Mouse (Mus musculus): ENCODE measurements around the gene Zfp628. TPM values are rescaled to one million over a fixed set of nuclear protein-coding genes. Genes with fewer than 3 reads are reported as not detected.
A peak's percentile ranks its signal among the peaks of the same experiment; 100 is the strongest.

The Zfp628 gene
- total RNA-seq, 2 experiments from 2014 or later = 14.5 to 16.3 TPM

GRCm38 (mm10) chr7:4933103-4933502 is 18.1 kb downstream of the Zfp628 start:
- no peak for DNase-seq (ENCODE audit: low spot score in 2 of 2)
- intact Hi-C loops (cut with DNase I) = no loop called here

DNA sequence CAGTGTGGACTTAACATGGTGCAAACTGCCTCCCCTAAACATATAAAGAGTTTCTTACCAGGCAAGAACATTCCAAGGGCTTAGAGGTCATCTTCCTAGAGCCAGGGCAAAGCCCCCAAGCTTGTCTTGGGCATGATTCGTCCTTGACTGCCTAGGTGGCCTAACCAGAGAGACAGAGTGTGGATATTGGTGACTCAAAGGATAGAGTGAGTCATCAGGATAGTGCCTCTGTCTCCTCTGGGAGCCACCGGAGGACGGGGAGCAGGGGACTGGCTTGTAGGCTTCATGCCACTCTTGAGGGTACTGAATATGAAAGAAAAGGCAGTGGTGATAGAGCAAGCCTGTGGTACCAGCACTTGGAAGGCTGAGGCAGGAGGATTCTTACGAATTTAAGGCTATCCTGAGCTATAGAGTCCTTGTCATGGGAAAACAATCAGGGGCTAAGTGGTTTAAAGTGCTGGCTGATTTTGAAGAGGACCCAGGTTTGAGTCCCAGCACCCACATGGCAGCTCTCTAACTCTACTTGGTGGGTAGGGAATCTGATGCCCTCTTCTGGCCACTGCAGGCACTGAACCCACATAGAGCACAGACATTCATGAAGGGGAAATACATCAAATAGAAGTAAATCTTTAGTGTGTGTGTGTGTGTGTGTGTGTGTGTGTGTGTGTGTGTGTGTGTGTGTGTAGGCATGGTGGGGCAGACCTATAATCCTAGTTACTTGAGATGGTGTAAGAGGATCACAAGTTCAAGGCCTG is 19.3 kb downstream of the Zfp628 start:
- DNase-seq (ENCODE audit: low spot score in 2 of 2) = no peak
- intact Hi-C loops (cut with DNase I) = no loop called here

GRCm38 (mm10) chr7:4936832-4937231 is 21.8 kb downstream of the Zfp628 start:
- no peak for DNase-seq (ENCODE audit: low spot score in 2 of 2)
- intact Hi-C loops (cut with DNase I) = no loop called here

DNA sequence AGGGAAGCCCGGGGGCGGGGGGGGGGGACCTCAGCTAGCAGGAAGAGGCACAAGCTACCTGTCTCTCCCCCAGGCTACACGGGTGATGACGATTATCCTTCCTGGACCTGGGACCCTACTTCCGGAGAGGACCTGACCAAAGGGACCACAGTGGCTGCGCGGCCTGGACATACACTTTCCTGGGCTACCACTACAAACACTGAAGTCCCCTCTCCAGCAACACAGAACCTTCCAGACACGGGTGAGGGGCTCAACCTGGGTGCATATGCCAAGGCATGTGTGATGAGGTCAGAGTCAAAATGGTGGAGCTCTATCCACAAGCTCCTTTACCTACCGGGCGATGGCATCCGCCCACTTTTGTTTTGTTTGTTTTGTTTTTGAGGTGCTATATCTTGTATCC is 22.4 kb downstream of the Zfp628 start:
- intact Hi-C loops (cut with DNase I) = no loop called here

DNA sequence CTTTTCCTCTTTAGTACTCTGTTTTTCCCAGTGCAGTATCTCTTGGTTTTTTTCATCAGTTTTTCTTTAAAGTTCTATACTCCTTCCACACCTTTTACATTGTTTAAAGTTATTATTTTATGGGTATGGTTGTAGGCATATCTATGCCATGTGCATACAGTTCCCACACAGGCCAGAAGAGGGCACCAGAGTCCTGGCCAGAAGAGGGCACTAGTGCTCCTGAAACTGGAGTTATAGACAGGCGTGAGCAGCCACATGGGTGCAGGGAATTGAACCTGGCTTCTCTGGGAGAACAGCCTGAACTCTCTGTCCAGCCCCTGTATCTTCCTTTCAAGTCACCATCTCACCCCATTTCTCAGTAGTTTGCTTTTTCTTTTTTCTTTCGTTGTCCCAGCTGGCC is 23.4 kb downstream of the Zfp628 start:
- intact Hi-C loops (cut with DNase I) = no loop called here
- DNase-seq (ENCODE audit: low spot score in 2 of 2) = peak in 1 of 2 experiments; percentile 70

More for the DNA sequence above, 22.4 kb downstream of the Zfp628 start:
- DNase-seq (ENCODE audit: low spot score in 2 of 2) = no peak

GRCm38 (mm10) chr7:4940068-4940479 is 25.1 kb downstream of the Zfp628 start:
- intact Hi-C loops (cut with DNase I) = loop anchor here (5.0 kb wide), 1 partner anchor 107 kb away; no protein-coding TSS in a partner anchor
- peak; percentile 82 to 85 for DNase-seq (ENCODE audit: low spot score in 2 of 2)

GRCm38 (mm10) chr7:4942673-4943072 is 27.7 kb downstream of the Zfp628 start:
- DNase-seq (ENCODE audit: low spot score in 2 of 2) = no peak
- intact Hi-C loops (cut with DNase I) = loop anchor here (5.0 kb wide), 1 partner anchor 105 kb away; no protein-coding TSS in a partner anchor

- intact Hi-C loops (cut with DNase I) = loop anchor here (5.0 kb wide), 1 partner anchor 104 kb away; no protein-coding TSS in a partner anchor
Measured at GRCm38 (mm10) chr7:4943223-4943815, 28.3 kb downstream of the Zfp628 start.

GRCm38 (mm10) chr7:4947855-4948254 is 32.8 kb downstream of the Zfp628 start:
- no peak for DNase-seq (ENCODE audit: low spot score in 2 of 2)
- intact Hi-C loops (cut with DNase I) = no loop called here

More at GRCm38 (mm10) chr7:4943223-4943815, 28.3 kb downstream of the Zfp628 start:
- DNase-seq (ENCODE audit: low spot score in 2 of 2) = peak; percentile 93 to 96

DNA sequence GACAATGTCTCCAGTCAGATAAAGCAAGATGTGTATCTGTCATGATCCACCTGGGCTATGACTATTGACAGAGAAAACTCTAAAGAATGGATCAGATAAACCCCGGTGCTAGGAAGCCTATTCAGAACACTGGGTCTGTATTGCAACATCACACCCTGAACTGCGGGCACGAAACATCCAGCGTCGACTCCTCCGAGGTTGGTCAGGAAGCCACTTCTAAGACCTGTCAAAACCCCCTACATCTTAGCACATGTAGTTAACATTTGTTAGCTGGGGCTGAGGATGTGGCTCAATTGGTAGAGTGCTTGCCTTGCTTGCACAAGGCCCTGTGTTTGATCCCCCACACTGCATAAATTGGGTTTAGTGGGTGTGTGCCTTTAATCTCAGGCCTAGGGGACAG is 33.4 kb downstream of the Zfp628 start:
- DNase-seq (ENCODE audit: low spot score in 2 of 2) = no peak
- intact Hi-C loops (cut with DNase I) = no loop called here

DNA sequence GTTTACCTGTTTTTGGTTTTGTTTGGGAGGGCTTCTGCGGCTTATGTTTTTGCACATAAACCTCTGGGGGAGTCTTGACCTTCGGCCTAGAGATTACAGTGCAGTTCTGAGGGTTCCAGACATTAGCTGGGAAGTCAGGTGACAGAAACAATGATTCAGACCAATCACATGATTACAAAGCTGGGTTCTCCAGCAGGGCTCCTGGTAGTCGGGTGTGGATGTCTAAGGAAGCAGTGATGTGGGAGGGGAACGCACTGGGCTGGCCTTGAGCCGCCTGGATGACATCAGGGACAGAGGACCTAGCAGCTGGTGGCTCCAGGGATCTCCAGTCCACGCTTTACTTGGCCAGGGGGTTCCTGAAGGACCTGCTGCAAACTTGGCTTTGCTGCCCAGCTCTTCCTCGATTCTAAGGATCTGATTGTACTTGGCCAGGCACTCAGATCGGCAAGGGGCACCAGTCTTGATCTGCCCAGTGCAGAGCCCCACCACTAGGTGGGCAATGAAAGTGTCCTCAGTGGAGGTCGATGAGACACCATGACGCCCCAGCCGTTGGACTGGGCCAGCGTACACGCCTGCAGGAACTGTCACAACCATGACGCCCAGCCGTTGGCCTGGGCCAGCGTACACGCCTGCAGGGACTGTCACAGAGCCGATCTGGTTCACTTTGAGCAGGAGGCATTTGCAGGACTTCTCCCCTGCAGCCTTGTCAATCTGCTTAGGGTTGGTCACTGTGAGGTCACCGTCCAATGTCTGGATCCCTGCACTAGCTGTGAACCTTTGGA is 35.7 kb downstream of the Zfp628 start:
- DNase-seq (ENCODE audit: low spot score in 2 of 2) = no peak
- intact Hi-C loops (cut with DNase I) = no loop called here

- intact Hi-C loops (cut with DNase I) = no loop called here
- no peak for DNase-seq (ENCODE audit: low spot score in 2 of 2)
Measured at GRCm38 (mm10) chr7:4953815-4954445, 38.9 kb downstream of the Zfp628 start.

GRCm38 (mm10) chr7:4957361-4957760 is 42.3 kb downstream of the Zfp628 start:
- DNase-seq (ENCODE audit: low spot score in 2 of 2) = no peak
- intact Hi-C loops (cut with DNase I) = no loop called here

GRCm38 (mm10) chr7:4963527-4963926 is 48.5 kb downstream of the Zfp628 start:
- DNase-seq (ENCODE audit: low spot score in 2 of 2) = no peak
- intact Hi-C loops (cut with DNase I) = no loop called here

GRCm38 (mm10) chr7:4964272-4964671 is 49.3 kb downstream of the Zfp628 start, which contains the start of gene Sbk2:
Sbk2 (minus strand) TSS chr7:4964406.
- peak; percentile 74 to 78 for DNase-seq (ENCODE audit: low spot score in 2 of 2)
- intact Hi-C loops (cut with DNase I) = no loop called here

- no peak for DNase-seq (ENCODE audit: low spot score in 2 of 2)
- intact Hi-C loops (cut with DNase I) = no loop called here
Measured at GRCm38 (mm10) chr7:4964988-4965387, 50.0 kb downstream of the Zfp628 start.

- intact Hi-C loops (cut with DNase I) = no loop called here
- DNase-seq (ENCODE audit: low spot score in 2 of 2) = no peak
Measured at GRCm38 (mm10) chr7:4971068-4971467, 56.1 kb downstream of the Zfp628 start, which contains the start of gene Sbk3. Sbk3 (minus strand) TSS chr7:4971168.
